Mouse (Mus musculus): ENCODE measurements at regions not wholly inside any gene's neighbourhood (a gene's known extent, or its start where the extent isn't known, plus 50 kb on each side); places are given as distances from the start of the nearest gene placed in this dataset.
"Not testable (repeated sequence)": the region's sequence is repeated elsewhere in the genome, so short reads cannot be mapped to it uniquely, and the experiment has no call there.

DNA sequence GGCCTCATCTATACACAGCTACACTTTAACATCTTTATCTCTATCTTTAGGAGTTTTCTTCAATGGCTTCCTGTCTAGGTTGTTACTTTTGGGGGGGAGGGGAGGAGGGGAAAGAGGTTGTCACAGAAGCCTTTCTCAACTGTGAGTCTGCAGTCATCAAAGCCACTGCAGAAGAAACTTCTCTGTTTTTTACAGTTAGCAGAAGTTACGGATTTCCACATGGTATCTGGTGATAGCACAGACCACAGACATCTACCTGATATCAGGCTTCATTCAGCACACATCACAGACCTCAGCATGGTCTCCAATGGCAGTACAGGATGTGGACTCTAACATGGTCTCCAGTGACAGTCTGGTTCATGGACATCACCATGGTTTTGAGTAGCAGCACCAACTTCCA, 234.8 kb upstream of the Adarb2 start:
- DNase-seq (ENCODE audit: low spot score in 2 of 2) = no peak

DNA sequence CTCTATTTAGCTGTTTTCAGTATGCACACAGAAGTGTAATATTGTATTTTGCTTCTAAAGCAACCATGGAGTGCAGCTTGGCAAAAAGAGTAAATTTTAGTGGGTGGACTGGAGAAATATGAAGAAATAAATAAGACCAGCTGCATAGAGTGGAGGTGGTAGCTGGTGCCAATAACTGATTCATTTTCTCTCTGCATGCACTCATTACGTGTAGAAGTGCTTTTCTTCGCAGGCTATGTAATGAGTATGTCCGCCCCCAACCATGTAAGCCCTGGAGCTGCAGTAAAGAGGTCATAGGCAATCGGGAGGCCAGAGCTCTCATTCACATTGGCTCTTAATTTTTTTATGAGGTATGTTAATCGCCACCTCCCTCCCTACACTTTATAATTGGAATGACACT, 208.5 kb upstream of the Adarb2 start:
- peak in 1 of 2 experiments; percentile 23 for DNase-seq (ENCODE audit: low spot score in 2 of 2)

DNA sequence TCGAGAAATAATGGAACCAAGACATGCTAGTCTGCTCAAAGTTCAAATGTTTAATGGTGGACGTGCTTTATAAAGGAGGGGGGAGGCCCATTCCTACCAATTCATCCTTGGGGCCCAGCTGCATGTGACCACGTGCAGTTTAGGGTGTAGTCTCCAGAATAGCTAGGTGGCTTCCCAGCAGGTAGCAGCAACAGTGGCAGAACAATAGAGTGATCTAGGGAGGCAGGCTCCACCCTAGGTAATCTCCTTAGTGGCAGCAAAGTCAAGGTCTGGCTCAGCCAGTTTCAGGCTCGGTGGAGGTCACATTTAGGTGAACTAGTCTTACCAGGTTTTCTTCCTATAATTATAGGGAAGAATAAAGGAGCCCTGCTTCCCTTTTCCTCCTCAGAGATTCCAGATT, 172.6 kb upstream of the Adarb2 start:
- DNase-seq (ENCODE audit: low spot score in 2 of 2) = not testable (repeated sequence)

DNA sequence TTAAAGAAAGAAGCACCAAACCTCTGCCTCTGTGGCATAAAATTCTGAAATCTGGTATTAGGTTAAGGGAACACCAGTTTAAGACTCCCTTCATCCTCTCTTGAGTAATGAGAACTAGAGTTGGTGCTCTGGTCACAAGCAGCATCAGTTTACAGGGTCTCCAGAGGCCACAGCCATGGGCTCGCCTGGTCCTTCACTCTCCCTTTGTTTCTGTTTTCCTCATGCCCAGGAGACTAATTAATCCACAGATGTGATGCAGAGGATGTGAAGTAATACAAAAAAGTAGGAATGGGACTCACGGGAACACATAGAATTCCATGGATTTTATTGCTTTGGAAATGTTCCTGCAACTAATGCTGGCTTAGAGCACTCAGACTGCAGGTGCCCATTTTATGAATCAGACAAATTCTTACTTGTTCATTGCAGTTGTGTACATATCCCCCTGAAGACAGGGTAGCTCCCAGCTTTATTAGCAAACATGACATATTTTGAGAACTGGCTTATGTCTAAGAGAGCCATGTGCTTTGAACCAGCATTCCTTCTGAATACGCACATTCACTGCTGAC, 151.7 kb upstream of the Adarb2 start:
- DNase-seq (ENCODE audit: low spot score in 2 of 2) = no peak

DNA sequence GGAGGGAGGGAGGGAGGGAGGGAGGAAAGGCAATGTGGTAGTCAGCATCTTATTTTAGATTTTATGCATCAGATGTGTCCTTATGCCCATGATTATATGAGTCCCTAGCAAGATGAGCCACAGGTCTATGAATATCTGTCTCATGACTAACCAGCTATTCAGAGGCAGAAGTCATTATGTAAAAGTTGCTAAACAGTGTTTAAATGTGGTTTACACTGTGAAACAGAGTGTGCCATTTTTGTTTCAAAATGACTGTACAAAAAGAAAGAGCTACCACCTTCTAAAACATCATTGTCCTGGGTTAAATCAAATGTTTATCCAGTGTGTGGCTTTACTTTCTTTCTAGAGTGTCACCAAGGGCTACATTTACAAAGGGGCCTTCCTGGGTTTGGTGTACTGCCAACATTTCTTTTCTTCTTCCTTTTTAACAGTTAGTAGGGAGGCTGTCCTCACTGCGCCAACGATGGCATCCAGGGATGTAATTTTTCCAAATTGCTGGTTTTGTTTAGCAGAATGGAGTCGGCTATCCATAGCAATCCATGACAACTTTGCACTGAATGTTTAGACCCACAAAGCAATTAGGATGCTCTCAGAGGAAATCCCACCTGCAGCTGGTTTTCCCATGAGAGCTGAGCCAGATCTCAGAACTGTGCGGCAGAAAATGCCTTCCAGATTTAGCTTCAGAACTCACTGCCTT, 146.4 kb upstream of the Adarb2 start:
- peak; percentile 23 to 31 for DNase-seq (ENCODE audit: low spot score in 2 of 2)

DNA sequence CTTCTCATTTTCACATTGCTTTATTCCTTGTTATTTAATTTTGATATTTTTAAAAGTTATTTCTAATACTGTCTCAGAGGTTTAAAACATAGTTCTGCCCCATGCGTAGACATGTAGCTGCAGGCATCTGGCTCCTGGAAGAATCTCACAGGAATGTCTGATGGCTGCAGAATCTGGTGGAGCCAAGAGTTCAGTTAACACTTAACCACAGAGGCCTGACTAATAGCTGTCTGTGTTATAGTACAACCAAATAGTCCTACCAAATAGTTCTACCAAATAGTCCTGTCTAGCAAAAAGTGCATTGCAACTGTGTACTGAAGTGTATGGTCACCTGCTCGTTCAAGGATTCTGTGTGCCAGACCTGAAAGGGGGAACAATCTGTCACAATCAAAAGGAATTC, 115.5 kb upstream of the Adarb2 start:
- no peak for DNase-seq (ENCODE audit: low spot score in 2 of 2)

DNA sequence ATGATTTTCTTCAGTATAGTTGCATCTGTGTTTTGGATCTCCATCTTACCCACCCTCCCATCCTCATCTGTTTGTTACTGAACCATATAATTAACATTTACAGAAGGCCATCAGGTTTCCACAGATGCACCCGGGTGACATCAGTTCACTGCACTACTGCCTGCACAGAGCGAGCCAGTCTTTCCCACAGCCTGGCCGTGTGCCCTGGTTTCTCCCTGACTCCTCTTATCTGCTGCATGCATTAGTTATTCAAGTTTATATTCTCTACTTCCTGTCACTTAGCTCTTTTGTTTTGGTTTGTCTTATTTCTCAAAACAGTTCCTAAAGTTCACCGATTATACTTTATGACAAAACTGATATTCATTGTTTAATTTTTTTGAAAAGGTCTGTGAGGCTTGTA, 113.1 kb upstream of the Adarb2 start:
- DNase-seq (ENCODE audit: low spot score in 2 of 2) = peak in 1 of 2 experiments; percentile 21

DNA sequence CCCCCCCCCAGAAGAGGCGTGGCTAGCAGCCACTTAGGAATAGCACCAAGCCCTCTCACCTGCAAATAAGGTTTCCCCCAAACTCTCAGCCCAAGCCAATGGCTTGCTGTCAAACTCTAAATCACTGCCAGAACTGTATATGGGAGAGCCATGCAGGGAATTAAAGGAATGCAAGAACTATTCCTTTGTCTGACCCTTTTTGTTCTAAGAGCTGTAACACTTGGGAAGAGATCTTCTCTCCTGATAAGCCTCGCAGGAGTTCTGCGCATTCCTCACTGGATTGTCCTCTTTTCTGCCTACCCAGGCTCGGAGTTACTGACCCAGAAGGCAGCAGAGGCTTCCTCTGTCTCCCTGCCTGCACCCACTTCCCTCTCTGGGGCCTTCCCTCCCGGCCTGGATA, 94.0 kb upstream of the Adarb2 start:
- DNase-seq (ENCODE audit: low spot score in 2 of 2) = no peak

DNA sequence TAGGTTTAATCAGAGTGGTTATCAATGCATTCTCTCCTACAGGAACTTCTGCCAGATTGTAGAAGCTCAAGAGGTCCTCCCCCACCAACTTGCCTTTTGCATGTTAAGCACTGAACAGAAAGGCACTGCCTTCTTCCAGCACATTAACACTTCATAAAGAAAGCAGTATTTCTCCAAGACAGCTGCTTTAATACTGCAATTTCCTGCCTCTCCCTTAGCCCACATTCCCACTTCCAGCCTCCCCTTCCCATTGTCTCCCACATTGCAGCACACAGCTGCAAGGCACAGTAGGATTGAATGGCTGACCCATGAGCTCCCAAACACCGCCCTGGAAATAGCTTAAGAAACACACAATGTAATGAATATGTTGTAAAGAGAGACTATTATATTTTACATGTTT, 89.7 kb upstream of the Adarb2 start:
- DNase-seq (ENCODE audit: low spot score in 2 of 2) = no peak

DNA sequence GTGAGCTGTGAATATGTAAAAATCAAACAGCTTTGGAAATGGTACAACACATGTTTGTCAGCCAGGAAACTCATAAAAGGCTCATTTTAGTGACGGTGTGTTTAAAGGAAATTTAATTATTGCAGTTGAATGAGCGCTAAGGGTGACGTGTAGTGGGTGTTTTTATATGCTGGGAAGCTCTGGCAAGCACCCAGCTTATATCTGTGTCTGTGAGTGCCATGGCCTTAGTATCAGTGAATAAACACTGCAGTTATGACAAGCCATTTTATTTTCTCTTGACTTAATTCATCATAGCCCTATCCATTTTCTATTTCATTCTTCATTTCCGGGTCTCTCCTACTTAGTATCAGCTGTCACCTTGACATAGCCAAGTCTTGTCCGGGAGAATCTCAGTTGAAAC, 83.7 kb upstream of the Adarb2 start:
- no peak for DNase-seq (ENCODE audit: low spot score in 2 of 2)

DNA sequence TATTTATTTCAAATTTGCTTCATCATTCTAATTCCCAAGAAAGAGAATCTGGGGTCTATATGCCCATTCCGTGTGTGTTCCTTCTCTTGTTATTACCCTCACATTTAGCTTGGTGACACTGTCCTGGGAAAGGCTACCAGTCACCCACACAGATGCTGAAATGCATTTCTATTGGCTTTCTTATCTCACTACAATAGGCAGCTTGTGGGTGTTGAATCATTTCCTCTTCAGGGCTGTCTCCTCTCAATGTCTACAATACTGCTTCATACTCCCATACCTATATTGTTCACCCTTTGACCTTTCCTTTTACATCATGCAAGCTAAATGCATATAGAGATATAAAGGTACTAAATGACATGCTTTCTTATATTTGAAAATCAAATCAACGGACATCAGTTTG, 82.7 kb upstream of the Adarb2 start:
- DNase-seq (ENCODE audit: low spot score in 2 of 2) = no peak

DNA sequence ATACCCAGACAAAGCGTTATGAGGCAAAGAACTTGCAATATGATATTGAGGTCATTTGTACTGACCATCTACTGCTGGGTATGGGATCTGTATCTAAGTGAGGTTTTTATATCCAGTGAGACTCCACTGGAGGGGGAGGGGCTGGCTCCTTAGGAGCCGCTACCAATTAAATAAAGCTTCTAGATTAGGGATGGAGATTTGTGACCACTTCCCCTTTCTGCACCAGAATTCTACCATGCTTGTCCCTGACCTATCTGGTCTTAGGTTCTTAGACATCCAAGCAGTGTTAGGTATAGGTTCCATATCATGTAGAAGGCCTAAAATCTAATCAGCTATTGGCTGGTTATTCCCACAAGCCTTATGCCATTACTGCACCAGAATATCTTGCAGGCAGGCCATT, 67.9 kb upstream of the Adarb2 start:
- DNase-seq (ENCODE audit: low spot score in 2 of 2) = no peak

DNA sequence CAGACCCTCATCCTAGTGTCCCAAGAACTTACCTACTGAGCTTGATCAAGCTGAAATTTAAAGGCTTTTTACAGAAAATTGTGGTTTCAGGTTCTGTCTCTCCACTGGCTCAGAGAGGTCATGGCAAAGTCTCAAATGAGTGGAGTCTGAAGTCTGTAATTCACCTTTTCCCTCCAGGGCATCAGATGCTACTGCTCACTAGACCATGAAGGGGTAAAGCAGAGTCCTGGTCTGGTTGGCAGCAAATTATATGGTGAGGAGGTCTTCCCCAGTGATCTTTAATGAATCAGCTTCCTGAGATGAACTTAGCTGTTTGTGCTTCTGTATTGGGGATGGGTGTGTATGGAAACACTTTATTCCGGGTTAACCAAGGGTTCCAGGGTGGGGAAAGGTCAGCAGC, 63.3 kb upstream of the Adarb2 start:
- DNase-seq (ENCODE audit: low spot score in 2 of 2) = no peak

DNA sequence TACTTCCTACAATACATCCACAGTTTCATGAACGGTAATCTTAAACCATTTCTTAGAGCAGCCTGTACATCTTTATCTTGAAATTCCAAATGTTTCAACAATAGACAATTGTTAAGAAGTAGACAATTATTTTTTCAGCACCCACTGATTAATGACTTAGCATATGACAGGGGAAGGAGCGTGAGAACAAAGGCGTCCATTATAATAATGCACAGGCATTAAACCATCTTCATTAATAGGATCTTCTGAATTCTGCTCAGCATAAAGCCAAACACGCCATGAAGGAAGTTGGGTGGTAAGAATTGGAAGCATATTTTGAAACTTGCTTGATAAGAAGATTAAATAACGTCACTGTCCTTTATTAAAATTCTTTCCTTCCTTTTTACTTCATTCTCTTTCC, 50.5 kb upstream of the Adarb2 start:
- no peak for DNase-seq (ENCODE audit: low spot score in 2 of 2)

All from right cerebral cortex, postnatal 10 days (tissue).